Mouse (Mus musculus): ENCODE measurements at regions not wholly inside any gene's neighbourhood (a gene's known extent, or its start where the extent isn't known, plus 50 kb on each side); places are given as distances from the start of the nearest gene placed in this dataset.

GRCm38 (mm10) chr5:75880088-75880684 is 98.1 kb downstream of the Kdr start:
- WGBS: 51% methylated on average over 10 of the region's 10 CpGs
- H3K9me3 ChIP-seq (ENCODE audit: control insufficient read depth, low read depth, low read length): no peaks in the 10 kb centered on the region; the same call in 1 of the 2 replicates
- no peaks in the 10 kb centered on the region for H3K36me3 ChIP-seq (ENCODE audit: control insufficient read depth, insufficient read depth, low read length)
- no peak for ATAC-seq (ENCODE audit: insufficient number of reproducible peaks, insufficient read depth, low FRiP score, low read depth)
- H3K27me3 ChIP-seq (ENCODE audit: control insufficient read depth, insufficient read depth, low read length): no peaks in the 10 kb centered on the region
- no peak overlapping the region for H3K27ac ChIP-seq (ENCODE audit: low read length)
- H3K4me2 ChIP-seq (replicated peaks; ENCODE audit: low read depth, low read length): no peak overlapping the region
- no peak overlapping the region for H3K4me3 ChIP-seq (ENCODE audit: low read depth, low read length)
- no peak overlapping the region for H3K9ac ChIP-seq (replicated peaks; ENCODE audit: low read depth, low read length)
- no peaks in the 10 kb centered on the region for H3K4me1 ChIP-seq (ENCODE audit: control insufficient read depth, insufficient read depth, low read length)

GRCm38 (mm10) chr5:75878361-75878760 is 99.9 kb downstream of the Kdr start:
- H3K4me2 ChIP-seq (replicated peaks; ENCODE audit: low read depth, low read length): no peak overlapping the region
- WGBS: 79% methylated on average over 8 of the region's 8 CpGs
- no peaks in the 10 kb centered on the region; the same call in 1 of the 2 replicates for H3K9me3 ChIP-seq (ENCODE audit: control insufficient read depth, low read depth, low read length)
- no peak overlapping the region for H3K9ac ChIP-seq (replicated peaks; ENCODE audit: low read depth, low read length)
- ATAC-seq (ENCODE audit: insufficient number of reproducible peaks, insufficient read depth, low FRiP score, low read depth): no peak
- H3K4me3 ChIP-seq (ENCODE audit: low read depth, low read length): no peak overlapping the region
- H3K27me3 ChIP-seq (ENCODE audit: control insufficient read depth, insufficient read depth, low read length): no peaks in the 10 kb centered on the region
- no peak overlapping the region for H3K27ac ChIP-seq (ENCODE audit: low read length)
- H3K36me3 ChIP-seq (ENCODE audit: control insufficient read depth, insufficient read depth, low read length): no peaks in the 10 kb centered on the region
- no peaks in the 10 kb centered on the region for H3K4me1 ChIP-seq (ENCODE audit: control insufficient read depth, insufficient read depth, low read length)

GRCm38 (mm10) chr5:75877609-75877971 is 100.7 kb downstream of the Kdr start:
- Histone ChIP-seq H3K9ac (replicated peaks; ENCODE audit: low read depth, low read length) (no peak overlapping the region), H3K9me3 (ENCODE audit: control insufficient read depth, low read depth, low read length) (no peaks in the 10 kb centered on the region; the same call in 1 of the 2 replicates), H3K27ac (ENCODE audit: low read length) (no peak overlapping the region), H3K4me2 (replicated peaks; ENCODE audit: low read depth, low read length) (no peak overlapping the region), H3K36me3 (ENCODE audit: control insufficient read depth, insufficient read depth, low read length) (no peaks in the 10 kb centered on the region), H3K27me3 (ENCODE audit: control insufficient read depth, insufficient read depth, low read length) (no peaks in the 10 kb centered on the region), H3K4me1 (ENCODE audit: control insufficient read depth, insufficient read depth, low read length) (no peaks in the 10 kb centered on the region), H3K4me3 (ENCODE audit: low read depth, low read length) (no peak overlapping the region)
- WGBS: 83% methylated on average over 4 of the region's 4 CpGs
- ATAC-seq (ENCODE audit: insufficient number of reproducible peaks, insufficient read depth, low FRiP score, low read depth): no peak

GRCm38 (mm10) chr5:75876871-75877608 is 101.2 kb downstream of the Kdr start:
- no peak overlapping the region for H3K9ac ChIP-seq (replicated peaks; ENCODE audit: low read depth, low read length)
- no peak overlapping the region for H3K27ac ChIP-seq (ENCODE audit: low read length)
- ATAC-seq (ENCODE audit: insufficient number of reproducible peaks, insufficient read depth, low FRiP score, low read depth): no peak
- no peaks in the 10 kb centered on the region; the same call in 1 of the 2 replicates for H3K9me3 ChIP-seq (ENCODE audit: control insufficient read depth, low read depth, low read length)
- H3K36me3 ChIP-seq (ENCODE audit: control insufficient read depth, insufficient read depth, low read length): no peaks in the 10 kb centered on the region
- WGBS: 55% methylated on average over 9 of the region's 9 CpGs
- H3K4me3 ChIP-seq (ENCODE audit: low read depth, low read length): no peak overlapping the region
- no peaks in the 10 kb centered on the region for H3K27me3 ChIP-seq (ENCODE audit: control insufficient read depth, insufficient read depth, low read length)
- no peaks in the 10 kb centered on the region for H3K4me1 ChIP-seq (ENCODE audit: control insufficient read depth, insufficient read depth, low read length)
- H3K4me2 ChIP-seq (replicated peaks; ENCODE audit: low read depth, low read length): no peak overlapping the region

GRCm38 (mm10) chr5:75871120-75871519 is 107.1 kb downstream of the Kdr start:
- Histone ChIP-seq H3K36me3 (ENCODE audit: control insufficient read depth, insufficient read depth, low read length) (no peaks in the 10 kb centered on the region), H3K4me3 (ENCODE audit: low read depth, low read length) (no peak overlapping the region), H3K9ac (replicated peaks; ENCODE audit: low read depth, low read length) (no peak overlapping the region), H3K27me3 (ENCODE audit: control insufficient read depth, insufficient read depth, low read length) (no peaks in the 10 kb centered on the region), H3K27ac (ENCODE audit: low read length) (no peak overlapping the region), H3K4me1 (ENCODE audit: control insufficient read depth, insufficient read depth, low read length) (no peaks in the 10 kb centered on the region), H3K4me2 (replicated peaks; ENCODE audit: low read depth, low read length) (no peak overlapping the region), H3K9me3 (ENCODE audit: control insufficient read depth, low read depth, low read length) (0 out of 2 replicates have a peak, but pooled peaks cover 3% of the 10 kb centered on the region)
- 29% methylated on average over 8 of the region's 8 CpGs for WGBS
- no peak for ATAC-seq (ENCODE audit: insufficient number of reproducible peaks, insufficient read depth, low FRiP score, low read depth)

- Histone ChIP-seq H3K36me3 (ENCODE audit: control insufficient read depth, insufficient read depth, low read length) (no peaks in the 10 kb centered on the region), H3K27me3 (ENCODE audit: control insufficient read depth, insufficient read depth, low read length) (no peaks in the 10 kb centered on the region), H3K9ac (replicated peaks; ENCODE audit: low read depth, low read length) (no peak overlapping the region), H3K4me3 (ENCODE audit: low read depth, low read length) (no peak overlapping the region), H3K27ac (ENCODE audit: low read length) (no peak overlapping the region), H3K4me1 (ENCODE audit: control insufficient read depth, insufficient read depth, low read length) (no peaks in the 10 kb centered on the region), H3K9me3 (ENCODE audit: control insufficient read depth, low read depth, low read length) (0 out of 2 replicates have a peak, but pooled peaks cover 3% of the 10 kb centered on the region), H3K4me2 (replicated peaks; ENCODE audit: low read depth, low read length) (no peak overlapping the region)
- WGBS: 74% methylated on average over 14 of the region's 14 CpGs
- no peak for ATAC-seq (ENCODE audit: insufficient number of reproducible peaks, insufficient read depth, low FRiP score, low read depth)
Observed at GRCm38 (mm10) chr5:75870666-75871065, 107.6 kb downstream of the Kdr start.

- H3K9me3 ChIP-seq (ENCODE audit: control insufficient read depth, low read depth, low read length): 0 out of 2 replicates have a peak, but pooled peaks cover 3% of the 10 kb centered on the region
- 82% methylated on average over 4 of the region's 4 CpGs for WGBS
- H3K27me3 ChIP-seq (ENCODE audit: control insufficient read depth, insufficient read depth, low read length): no peaks in the 10 kb centered on the region
- H3K36me3 ChIP-seq (ENCODE audit: control insufficient read depth, insufficient read depth, low read length): no peaks in the 10 kb centered on the region
- H3K4me3 ChIP-seq (ENCODE audit: low read depth, low read length): no peak overlapping the region
- no peak overlapping the region for H3K27ac ChIP-seq (ENCODE audit: low read length)
- H3K4me1 ChIP-seq (ENCODE audit: control insufficient read depth, insufficient read depth, low read length): no peaks in the 10 kb centered on the region
- ATAC-seq (ENCODE audit: insufficient number of reproducible peaks, insufficient read depth, low FRiP score, low read depth): no peak
- H3K4me2 ChIP-seq (replicated peaks; ENCODE audit: low read depth, low read length): no peak overlapping the region
- H3K9ac ChIP-seq (replicated peaks; ENCODE audit: low read depth, low read length): no peak overlapping the region
Observed at GRCm38 (mm10) chr5:75869535-75869934, 108.7 kb downstream of the Kdr start.

GRCm38 (mm10) chr5:75865096-75865495 is 113.2 kb downstream of the Kdr start:
- Histone ChIP-seq H3K27me3 (ENCODE audit: control insufficient read depth, insufficient read depth, low read length) (no peaks in the 10 kb centered on the region), H3K4me1 (ENCODE audit: control insufficient read depth, insufficient read depth, low read length) (no peaks in the 10 kb centered on the region), H3K4me2 (replicated peaks; ENCODE audit: low read depth, low read length) (no peak overlapping the region), H3K36me3 (ENCODE audit: control insufficient read depth, insufficient read depth, low read length) (no peaks in the 10 kb centered on the region), H3K4me3 (ENCODE audit: low read depth, low read length) (no peak overlapping the region), H3K9me3 (ENCODE audit: control insufficient read depth, low read depth, low read length) (0 out of 2 replicates have a peak, but pooled peaks cover 3% of the 10 kb centered on the region), H3K27ac (ENCODE audit: low read length) (no peak overlapping the region), H3K9ac (replicated peaks; ENCODE audit: low read depth, low read length) (no peak overlapping the region)
- WGBS: 93% methylated on average over 6 of the region's 6 CpGs
- no peak for ATAC-seq (ENCODE audit: insufficient number of reproducible peaks, insufficient read depth, low FRiP score, low read depth)

All from stomach, embryonic 14.5 days (tissue).